ENCODE assay signal across 9 mouse cellular contexts in genomic region chr12:72843555-72843954, GRCm38 (mm10).
DNase-seq lines count a peak whose midpoint lies in the region; ATAC-seq and TF ChIP-seq lines count a peak whose summit lies in the region.
"Had no signal": no experiment of that assay in that cellular context is flagged by ENCODE, and none has a peak within 500 bp of the region (broad histone marks: within the 10 kb centered on the region; RNA-seq: fewer than 3 reads in every experiment).

No protein-coding gene starts in this region.

- H3K9me3 ChIP-seq in kidney, postnatal 0 days (replicated peaks; ENCODE audit: low read length) = no peaks in the 10 kb centered on the region
- H3K9me3 ChIP-seq in hindbrain, postnatal 0 days (ENCODE audit: low read length) = no peaks in the 10 kb centered on the region
- H3K9me3 ChIP-seq in midbrain, embryonic 14.5 days (ENCODE audit: control insufficient read depth, low read length) = no peaks in the 10 kb centered on the region

- no peak for ATAC-seq in kidney, postnatal 0 days (replicated peaks; ENCODE audit: low FRiP score, low read depth)
- ATAC-seq in hindbrain, postnatal 0 days = no peak
- no peak for ATAC-seq in midbrain, embryonic 14.5 days (ENCODE audit: low FRiP score, low TSS enrichment)
- ATAC-seq: Patski had no signal

- no peak for TF ChIP-seq CTCF in kidney, postnatal 0 days (IDR thresholded peaks at IDR 0.05; ENCODE audit: low read depth)
- no peak for TF ChIP-seq CTCF in bone marrow macrophage, adult 2 months (IDR thresholded peaks at IDR 0.05; ENCODE audit: low read depth, low read length)
- TF ChIP-seq CTCF in hindbrain, postnatal 0 days (IDR thresholded peaks at IDR 0.05; ENCODE audit: low read depth) = no peak

- H3K36me3 ChIP-seq in kidney, postnatal 0 days (ENCODE audit: insufficient read depth, low read length) = no peaks in the 10 kb centered on the region
- H3K36me3 ChIP-seq in hindbrain, postnatal 0 days (ENCODE audit: insufficient read depth, low read length) = no peaks in the 10 kb centered on the region
- H3K36me3 ChIP-seq in midbrain, embryonic 14.5 days (ENCODE audit: control insufficient read depth, insufficient read depth, low read length) = no peaks in the 10 kb centered on the region

- peaks cover 3% of the 10 kb centered on the region for H3K27me3 ChIP-seq in kidney, postnatal 0 days (ENCODE audit: insufficient read depth, low read length)
- H3K27me3 ChIP-seq in hindbrain, postnatal 0 days (ENCODE audit: insufficient read depth, low read length) = peaks cover 26% of the 10 kb centered on the region
- H3K27me3 ChIP-seq in midbrain, embryonic 14.5 days (ENCODE audit: control insufficient read depth, insufficient read depth, low read length) = peaks cover 41% of the 10 kb centered on the region

- TF ChIP-seq POLR2A in bone marrow macrophage, adult 2 months (IDR thresholded peaks at IDR 0.05; ENCODE audit: borderline replicate concordance, low read depth, low read length) = no peak

- peak overlapping the region; percentile 42; the same call in 1 of the 2 replicates for H3K4me2 ChIP-seq in kidney, postnatal 0 days (ENCODE audit: low read length)
- peak overlapping the region; percentile 42; the same call in 1 of the 2 replicates for H3K4me2 ChIP-seq in hindbrain, postnatal 0 days (ENCODE audit: low read depth, low read length)
- peak overlapping the region; percentile 43 for H3K4me2 ChIP-seq in midbrain, embryonic 14.5 days (ENCODE audit: low read length)

- no peak for DNase-seq in kidney, postnatal 0 days (ENCODE audit: low spot score)
- no peak for DNase-seq in kidney, adult 8-10 months
- DNase-seq in hindbrain, postnatal 0 days (ENCODE audit: low spot score) = no peak
- no peak for DNase-seq in midbrain, embryonic 14.5 days
- no peak for DNase-seq in thymus, postnatal 4 days
- DNase-seq in adrenal gland, adult 18-20 months (ENCODE audit: low spot score in 2 of 2) = no peak
- no peak for DNase-seq in ovary, postnatal 10 days (ENCODE audit: low spot score)

- WGBS in kidney, postnatal 0 days = 59% methylated on average over 4 of the region's 4 CpGs
- 80% methylated on average over 4 of the region's 4 CpGs for WGBS in hindbrain, postnatal 0 days
- 81% methylated on average over 4 of the region's 4 CpGs for WGBS in midbrain, embryonic 14.5 days

- no peak overlapping the region for H3K9ac ChIP-seq in kidney, postnatal 0 days (ENCODE audit: low read depth, low read length)
- H3K9ac ChIP-seq in hindbrain, postnatal 0 days (replicated peaks; ENCODE audit: low read length) = no peak overlapping the region
- no peak overlapping the region for H3K9ac ChIP-seq in midbrain, embryonic 14.5 days (replicated peaks; ENCODE audit: low read length)

- no peak overlapping the region for H3K4me3 ChIP-seq in kidney, postnatal 0 days (replicated peaks; ENCODE audit: low read depth, low read length)
- H3K4me3 ChIP-seq in bone marrow macrophage, adult 2 months (ENCODE audit: insufficient read depth, low read length) = no peak overlapping the region
- H3K4me3 ChIP-seq in hindbrain, postnatal 0 days (ENCODE audit: low read length) = no peak overlapping the region
- H3K4me3 ChIP-seq in midbrain, embryonic 14.5 days (replicated peaks; ENCODE audit: low read depth, low read length) = no peak overlapping the region

- 0 out of 2 replicates have a peak, but pooled peaks cover 3% of the 10 kb centered on the region for H3K4me1 ChIP-seq in kidney, postnatal 0 days (replicated peaks; ENCODE audit: insufficient read depth, low read length)
- peaks cover 10% of the 10 kb centered on the region for H3K4me1 ChIP-seq in bone marrow macrophage, adult 2 months (ENCODE audit: control insufficient read depth, insufficient read depth, low read length)
- H3K4me1 ChIP-seq in hindbrain, postnatal 0 days (ENCODE audit: insufficient read depth, low read length) = no peaks in the 10 kb centered on the region
- H3K4me1 ChIP-seq in midbrain, embryonic 14.5 days (ENCODE audit: control insufficient read depth, insufficient read depth, low read length) = no peaks in the 10 kb centered on the region

- no peak overlapping the region for H3K27ac ChIP-seq in kidney, postnatal 0 days
- peak overlapping the region; percentile 67 for H3K27ac ChIP-seq in bone marrow macrophage, adult 2 months (ENCODE audit: insufficient read depth, low read depth, low read length)
- no peak overlapping the region for H3K27ac ChIP-seq in hindbrain, postnatal 0 days
- H3K27ac ChIP-seq in midbrain, embryonic 14.5 days (replicated peaks; ENCODE audit: low read depth, low read length) = no peak overlapping the region
